Mouse (Mus musculus) midbrain, embryonic 12.5 days (tissue): ENCODE measurements around the gene Olfr9. TPM values are rescaled to one million over a fixed set of nuclear protein-coding genes. Genes with fewer than 3 reads are reported as not detected.
"Not testable (repeated sequence)": the region's sequence is repeated elsewhere in the genome, so short reads cannot be mapped to it uniquely, and the experiment has no call there.

Experiments
- ATAC-seq: fragments of 200-750 bp; cut with Nextera tagmentation; 2 replicates; pipeline ENCODE4 v1.8.0; 2017; ENCODE audit warnings: low read depth, moderate TSS enrichment, moderate library complexity; ENCODE audit not compliant: low FRiP score
- H3K27ac ChIP-seq: fragments of 300-500 bp; sonication (generic); replicated peaks from 2 replicates; pipeline ENCODE4 v1.5.1; 2016; ENCODE audit warnings: mild to moderate bottlenecking
- H3K27me3 ChIP-seq: fragments of 300-500 bp; sonication (generic); 2 replicates; pipeline ENCODE4 v1.6.1; 2016; ENCODE audit warnings: mild to moderate bottlenecking
- H3K36me3 ChIP-seq: fragments of 300-500 bp; sonication (generic); 2 replicates; pipeline ENCODE4 v1.6.1; 2016
- H3K4me1 ChIP-seq: fragments of 300-500 bp; sonication (generic); 2 replicates; pipeline ENCODE4 v1.6.1; 2016
- H3K4me2 ChIP-seq: fragments of 300-500 bp; sonication (generic); replicated peaks from 2 replicates; pipeline ENCODE4 v1.6.1; 2016; ENCODE audit warnings: mild to moderate bottlenecking, moderate library complexity
- H3K4me3 ChIP-seq: fragments of 300-500 bp; sonication (generic); 2 replicates; pipeline ENCODE4 v1.5.1; 2016; ENCODE audit warnings: mild to moderate bottlenecking
- H3K9ac ChIP-seq: fragments of 300-500 bp; sonication (generic); replicated peaks from 2 replicates; pipeline ENCODE4 v1.6.1; 2016; ENCODE audit warnings: mild to moderate bottlenecking, moderate library complexity
- H3K9me3 ChIP-seq: fragments of 300-500 bp; sonication (generic); 2 replicates; pipeline ENCODE4 v1.6.1; 2016; ENCODE audit warnings: mild to moderate bottlenecking
- WGBS: fragments of 180-500 bp; shearing (Covaris S2); methylation state at CpG from one replicate; pipeline ENCODE4 v1.1.7; 2016; 5-methylcytosine and 5-hydroxymethylcytosine counted together
- polyA plus RNA-seq: library from polyadenylated mRNA; unstranded; fragments of >200 nt; fragmentation: Nextera tagmentation; extraction: Ambion mirVana; gene quantifications from 2 replicates; pipeline ENCODE4 v1.2.1, GENCODE M21; 2016

Gene Olfr9
- not detected in 2 replicates for polyA plus RNA-seq

DNA sequence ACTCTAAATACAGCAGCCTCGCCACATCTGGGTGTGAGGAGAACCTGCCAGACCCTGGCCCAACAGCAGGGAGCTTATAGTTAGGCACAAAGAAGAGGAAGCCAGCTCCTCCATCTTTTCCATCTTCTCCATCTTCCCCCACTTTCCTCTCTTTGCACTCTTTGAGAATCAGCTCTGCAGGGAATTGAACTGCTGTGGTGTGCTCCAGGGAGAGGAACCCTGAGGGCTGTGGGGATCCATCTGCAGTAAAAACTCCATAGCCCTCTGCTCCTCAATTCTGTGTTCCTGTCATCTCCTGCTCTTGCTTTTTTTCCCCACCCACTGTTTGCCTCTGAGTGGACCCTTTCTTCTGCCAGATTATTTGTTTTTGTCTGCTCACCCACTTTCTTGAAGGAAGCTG, at the start of gene Olfr9:
Gene Olfr9, plus strand, starts transcription at position 301 of the 400 bp plus-strand sequence.
- 71% methylated on average over 1 of the region's 1 CpGs for whole genome bisulfite sequencing
- ATAC-seq, H3K27me3 ChIP-seq, H3K9ac ChIP-seq, H3K36me3 ChIP-seq, H3K9me3 ChIP-seq, H3K4me2 ChIP-seq, H3K27ac ChIP-seq, H3K4me1 ChIP-seq, H3K4me3 ChIP-seq: not testable (repeated sequence)

DNA sequence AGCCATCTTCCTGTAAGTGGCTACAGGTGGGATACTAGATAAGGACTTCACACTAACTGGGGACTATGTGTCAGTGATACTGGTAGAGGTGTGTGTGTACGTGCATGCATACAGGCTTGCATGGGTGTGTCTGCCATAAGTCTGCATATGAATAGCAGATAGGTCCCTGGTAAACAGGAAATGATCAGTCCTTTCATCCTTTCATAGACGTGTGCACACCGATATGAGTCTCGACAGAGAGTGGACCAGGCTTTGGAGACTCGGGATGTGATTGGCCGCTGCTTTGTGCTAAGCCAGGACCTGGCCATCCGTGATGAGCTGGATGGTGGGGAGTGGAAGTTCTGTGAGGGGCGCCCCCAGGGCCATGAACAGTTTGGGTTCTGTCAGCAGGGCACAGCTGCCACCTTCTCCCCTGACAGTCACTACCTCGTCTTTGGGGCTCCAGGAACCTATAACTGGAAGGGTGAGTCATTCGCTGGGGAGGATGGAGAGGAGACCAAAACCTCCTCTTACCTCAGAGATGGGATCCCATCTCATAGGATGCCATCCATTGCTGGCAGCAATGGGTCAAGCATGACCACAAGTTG, 48.7 kb upstream of the Olfr9 start:
- no peaks in the 10 kb centered on the region for H3K36me3 ChIP-seq
- ATAC-seq, result no peak
- H3K27ac ChIP-seq, result no peak overlapping the region
- WGBS, result 85% methylated on average over 10 of the region's 10 CpGs
- no peaks in the 10 kb centered on the region for H3K9me3 ChIP-seq
- H3K4me3 ChIP-seq, result no peak overlapping the region
- no peak overlapping the region for H3K4me2 ChIP-seq
- no peaks in the 10 kb centered on the region for H3K4me1 ChIP-seq
- H3K27me3 ChIP-seq, result peaks cover 22% of the 10 kb centered on the region
- no peak overlapping the region for H3K9ac ChIP-seq

GRCm38 (mm10) chr10:128945675-128946074, 43.6 kb upstream of the Olfr9 start:
- H3K9ac ChIP-seq, result no peak overlapping the region
- H3K9me3 ChIP-seq, result no peaks in the 10 kb centered on the region
- H3K36me3 ChIP-seq, result no peaks in the 10 kb centered on the region
- no peaks in the 10 kb centered on the region for H3K4me1 ChIP-seq
- no peak overlapping the region for H3K4me3 ChIP-seq
- WGBS, result 25% methylated on average over 3 of the region's 3 CpGs
- no peak overlapping the region for H3K27ac ChIP-seq
- no peaks in the 10 kb centered on the region for H3K27me3 ChIP-seq
- ATAC-seq, result no peak
- H3K4me2 ChIP-seq, result no peak overlapping the region

- Histone ChIP-seq H3K36me3 (no peaks in the 10 kb centered on the region), H3K4me2 (no peak overlapping the region), H3K9me3 (no peaks in the 10 kb centered on the region), H3K9ac (no peak overlapping the region), H3K27ac (no peak overlapping the region), H3K4me3 (no peak overlapping the region), H3K27me3 (no peaks in the 10 kb centered on the region), H3K4me1 (no peaks in the 10 kb centered on the region)
- ATAC-seq, result no peak
- 92% methylated on average over 4 of the region's 4 CpGs for WGBS
Observed at GRCm38 (mm10) chr10:128947496-128947895, 41.7 kb upstream of the Olfr9 start.

GRCm38 (mm10) chr10:128950208-128950887, 38.9 kb upstream of the Olfr9 start:
- WGBS, result 74% methylated on average over 16 of the region's 16 CpGs
- Histone ChIP-seq H3K27me3 (no peaks in the 10 kb centered on the region), H3K4me2 (no peak overlapping the region), H3K4me1 (no peaks in the 10 kb centered on the region), H3K4me3 (no peak overlapping the region), H3K9me3 (no peaks in the 10 kb centered on the region), H3K9ac (no peak overlapping the region), H3K27ac (no peak overlapping the region), H3K36me3 (no peaks in the 10 kb centered on the region)
- no peak for ATAC-seq

DNA sequence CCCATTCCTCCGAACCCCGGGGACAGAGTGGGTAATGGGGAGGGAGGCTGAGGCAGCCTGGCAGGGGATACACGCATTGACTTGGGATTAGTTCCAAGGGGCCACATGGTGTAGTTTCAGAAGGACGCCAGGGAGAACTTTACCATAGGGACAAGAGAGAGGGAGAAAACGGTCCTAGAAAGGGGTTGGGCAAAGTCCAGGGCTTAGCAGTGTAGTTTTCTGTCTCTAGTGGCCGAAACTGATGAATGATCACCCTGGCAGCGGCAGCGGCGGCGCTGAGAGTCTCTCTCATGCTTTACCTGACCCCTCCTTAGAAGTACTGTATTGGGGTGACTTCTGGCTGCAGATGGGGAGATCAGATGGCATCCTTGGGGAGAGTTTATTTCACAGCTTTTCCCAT, 30.9 kb upstream of the Olfr9 start:
- Histone ChIP-seq H3K9me3 (no peaks in the 10 kb centered on the region), H3K4me3 (no peak overlapping the region), H3K9ac (no peak overlapping the region), H3K27ac (no peak overlapping the region), H3K36me3 (no peaks in the 10 kb centered on the region), H3K27me3 (no peaks in the 10 kb centered on the region), H3K4me2 (no peak overlapping the region), H3K4me1 (no peaks in the 10 kb centered on the region)
- 84% methylated on average over 10 of the region's 10 CpGs for WGBS
- ATAC-seq, result no peak

- Histone ChIP-seq H3K36me3 (no peaks in the 10 kb centered on the region), H3K4me3 (no peak overlapping the region), H3K9ac (no peak overlapping the region), H3K4me1 (no peaks in the 10 kb centered on the region), H3K9me3 (no peaks in the 10 kb centered on the region), H3K27ac (no peak overlapping the region), H3K4me2 (no peak overlapping the region), H3K27me3 (no peaks in the 10 kb centered on the region)
- ATAC-seq, result no peak
- 87% methylated on average over 4 of the region's 4 CpGs for WGBS
Observed at GRCm38 (mm10) chr10:128960142-128960541, 29.1 kb upstream of the Olfr9 start.

DNA sequence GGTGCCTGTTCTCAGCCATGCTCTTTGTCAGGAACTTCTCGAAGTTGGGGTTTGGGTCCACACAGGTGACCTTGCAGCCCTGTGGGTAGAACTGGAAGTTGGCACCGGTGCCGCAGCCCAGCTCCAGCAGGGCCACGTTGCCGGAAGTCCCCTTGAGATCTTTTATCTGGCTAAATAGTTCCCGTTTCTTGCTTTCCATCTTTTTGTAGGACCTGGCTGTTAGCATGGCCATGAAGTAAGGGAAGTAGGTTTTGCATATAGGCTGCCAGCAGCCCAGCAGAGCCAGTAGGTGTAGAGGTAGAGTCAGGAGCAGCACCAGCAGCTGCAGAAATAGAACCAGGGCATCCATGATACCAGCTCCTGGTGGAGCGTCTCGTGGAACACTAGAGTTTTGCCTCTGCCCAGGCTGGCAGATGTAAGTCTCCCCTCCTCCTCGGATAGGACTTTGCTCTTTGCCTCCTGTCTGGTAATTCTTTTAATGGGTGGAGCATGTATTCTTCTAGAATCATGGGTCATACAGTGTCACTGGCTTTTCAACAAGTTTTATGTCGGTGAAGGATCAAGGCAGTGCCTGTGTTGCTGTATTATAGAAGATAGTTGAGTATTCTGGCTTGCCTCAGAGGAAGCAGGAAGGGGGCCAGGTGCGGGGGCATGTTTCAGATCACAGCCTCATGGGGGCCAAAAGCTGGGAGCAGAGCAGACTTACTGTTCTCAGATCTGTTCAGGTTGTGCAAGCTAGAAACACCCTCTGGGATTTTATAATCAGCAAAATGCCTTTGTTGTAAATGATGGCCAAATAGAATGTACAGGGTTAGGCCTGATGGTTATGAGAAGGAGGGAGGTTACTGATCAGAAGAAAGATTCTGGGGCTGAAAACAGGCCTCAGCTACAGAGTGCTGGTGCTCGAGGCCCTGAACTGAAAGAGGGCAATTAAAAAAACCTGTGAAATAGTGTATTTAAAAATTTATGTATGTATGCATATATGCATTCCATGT, 28.3 kb upstream of the Olfr9 start, which contains the start of gene Mettl7b:
Gene Mettl7b, minus strand, starts transcription at position 399 of the 995 bp plus-strand sequence.
- no peak within 1 kb of the TSS for H3K9ac ChIP-seq
- H3K36me3 ChIP-seq, result no peaks in the 10 kb centered on the region
- H3K4me2 ChIP-seq, result no peak within 1 kb of the TSS
- WGBS, result 85% methylated on average over 12 of the region's 12 CpGs
- no peak within 1 kb of the TSS for H3K4me3 ChIP-seq
- no peak for ATAC-seq
- H3K27ac ChIP-seq, result no peak within 1 kb of the TSS
- H3K27me3 ChIP-seq, result no peaks in the 10 kb centered on the region
- no peaks in the 10 kb centered on the region for H3K4me1 ChIP-seq
- no peaks in the 10 kb centered on the region for H3K9me3 ChIP-seq

GRCm38 (mm10) chr10:128964961-128965360, 24.3 kb upstream of the Olfr9 start:
- H3K27me3 ChIP-seq, result no peaks in the 10 kb centered on the region
- no peaks in the 10 kb centered on the region for H3K36me3 ChIP-seq
- no peak overlapping the region for H3K9ac ChIP-seq

GRCm38 (mm10) chr10:128965871-128966270, 23.4 kb upstream of the Olfr9 start:
- no peaks in the 10 kb centered on the region for H3K4me1 ChIP-seq
- WGBS, result 88% methylated on average over 6 of the region's 6 CpGs
- no peaks in the 10 kb centered on the region for H3K36me3 ChIP-seq
- no peak overlapping the region for H3K4me2 ChIP-seq
- no peak overlapping the region for H3K9ac ChIP-seq
- H3K27ac ChIP-seq, result no peak overlapping the region
- no peak for ATAC-seq
- H3K9me3 ChIP-seq, result no peaks in the 10 kb centered on the region
- H3K27me3 ChIP-seq, result peaks cover 3% of the 10 kb centered on the region; the same call in 1 of the 2 replicates
- H3K4me3 ChIP-seq, result no peak overlapping the region

More at GRCm38 (mm10) chr10:128964961-128965360, 24.3 kb upstream of the Olfr9 start:
- Histone ChIP-seq H3K27ac (no peak overlapping the region), H3K4me2 (no peak overlapping the region), H3K9me3 (no peaks in the 10 kb centered on the region), H3K4me3 (no peak overlapping the region), H3K4me1 (no peaks in the 10 kb centered on the region)
- WGBS, result 68% methylated on average over 2 of the region's 2 CpGs
- ATAC-seq, result no peak

GRCm38 (mm10) chr10:128968341-128968749, 20.9 kb upstream of the Olfr9 start:
- H3K4me1 ChIP-seq, result no peaks in the 10 kb centered on the region
- H3K9ac ChIP-seq, result no peak overlapping the region
- 63% methylated on average over 1 of the region's 1 CpGs for WGBS
- no peak for ATAC-seq
- H3K4me3 ChIP-seq, result no peak overlapping the region
- H3K36me3 ChIP-seq, result no peaks in the 10 kb centered on the region
- H3K27ac ChIP-seq, result no peak overlapping the region
- H3K27me3 ChIP-seq, result peaks cover 3% of the 10 kb centered on the region; the same call in 1 of the 2 replicates
- H3K4me2 ChIP-seq, result no peak overlapping the region
- no peaks in the 10 kb centered on the region for H3K9me3 ChIP-seq
